Mouse (Mus musculus) hindbrain, embryonic 15.5 days (tissue): Measurements from ENCODE around the gene Slc44a5. TPM values are rescaled to one million over a fixed set of nuclear protein-coding genes. Genes with fewer than 3 reads are reported as not detected.
"Not testable (repeated sequence)": the region's sequence is repeated elsewhere in the genome, so short reads cannot be mapped to it uniquely, and the experiment has no call there.

ENCODE experiments used
- ATAC-seq: fragments of 200-750 bp; cut with Nextera tagmentation; 2 replicates; pipeline ENCODE4 v1.8.0; 2017; ENCODE audit warnings: low read depth, moderate number of reproducible peaks, moderate TSS enrichment; ENCODE audit not compliant: low FRiP score
- H3K27ac ChIP-seq: fragments of 300-500 bp; sonication (generic); replicated peaks from 2 replicates; pipeline ENCODE4 v1.5.1; 2015; ENCODE audit warnings: mild to moderate bottlenecking, inconsistent platforms
- H3K27me3 ChIP-seq: fragments of 300-500 bp; sonication (generic); 2 replicates; pipeline ENCODE4 v1.6.1; 2015; ENCODE audit warnings: control low read depth, inconsistent platforms
- H3K36me3 ChIP-seq: fragments of 300-500 bp; sonication (generic); 2 replicates; pipeline ENCODE4 v1.6.1; 2015; ENCODE audit warnings: control low read depth, inconsistent platforms
- H3K4me1 ChIP-seq: fragments of 300-500 bp; sonication (generic); replicated peaks from 2 replicates; pipeline ENCODE4 v1.6.1; 2015; ENCODE audit warnings: control low read depth, inconsistent platforms
- H3K4me2 ChIP-seq: fragments of 300-500 bp; sonication (generic); 2 replicates; pipeline ENCODE4 v1.6.1; 2015; ENCODE audit warnings: moderate library complexity, mild to moderate bottlenecking, inconsistent platforms
- H3K4me3 ChIP-seq: fragments of 300-500 bp; sonication (generic); 2 replicates; pipeline ENCODE4 v1.5.1; 2015; ENCODE audit warnings: mild to moderate bottlenecking, inconsistent platforms
- H3K9ac ChIP-seq: fragments of 300-500 bp; sonication (generic); 2 replicates; pipeline ENCODE4 v1.6.1; 2015; ENCODE audit warnings: inconsistent platforms
- H3K9me3 ChIP-seq: fragments of 300-500 bp; sonication (generic); 2 replicates; pipeline ENCODE4 v1.6.1; 2016; ENCODE audit warnings: control low read depth, inconsistent platforms
- WGBS: fragments of 180-500 bp; shearing (Covaris S2); methylation state at CpG from one replicate; pipeline ENCODE4 v1.1.7; 2015; 5-methylcytosine and 5-hydroxymethylcytosine counted together
- polyA plus RNA-seq: library from polyadenylated mRNA; unstranded; fragments of >200 nt; fragmentation: Nextera tagmentation; extraction: Ambion mirVana; gene quantifications from 2 replicates; pipeline ENCODE4 v1.2.1, GENCODE M21; 2015

Gene Slc44a5
- polyA plus RNA-seq, 1 experiment from 2014 or later: 9.6 TPM

GRCm38 (mm10) chr3:154141346-154141745 lies 168.1 kb downstream of the Slc44a5 start:
- 0 out of 2 replicates have a peak, but pooled peaks cover 8% of the 10 kb centered on the region for H3K4me1 ChIP-seq
- no peaks in the 10 kb centered on the region for H3K9me3 ChIP-seq
- H3K9ac ChIP-seq: no peak overlapping the region
- H3K27me3 ChIP-seq: no peaks in the 10 kb centered on the region
- no peak for ATAC-seq
- WGBS: 71% methylated on average over 4 of the region's 4 CpGs
- no peak overlapping the region for H3K4me2 ChIP-seq
- no peak overlapping the region for H3K27ac ChIP-seq
- no peaks in the 10 kb centered on the region for H3K36me3 ChIP-seq
- H3K4me3 ChIP-seq: no peak overlapping the region

DNA sequence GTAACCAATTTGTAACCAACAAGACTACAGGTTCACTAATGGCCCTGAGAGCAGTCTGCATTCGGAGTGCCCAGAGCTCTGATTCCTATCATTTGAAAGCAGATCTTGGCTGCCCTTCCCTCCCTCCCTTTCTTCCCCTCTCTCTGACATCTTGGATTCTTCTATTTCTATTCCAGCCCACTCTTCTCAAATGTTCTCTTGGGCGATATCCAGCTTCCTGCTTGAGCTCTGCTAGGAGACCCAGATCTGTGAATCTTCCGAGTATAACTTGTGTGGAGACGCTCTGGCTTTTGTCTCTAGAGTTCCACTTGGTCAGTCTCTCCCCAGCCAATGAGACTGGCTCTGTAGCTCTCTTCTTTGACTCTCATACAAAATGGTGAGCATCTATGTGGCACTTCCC lies 169.4 kb downstream of the Slc44a5 start:
- H3K27me3 ChIP-seq: no peaks in the 10 kb centered on the region
- no peak for ATAC-seq
- 86% methylated on average over 4 of the region's 4 CpGs for WGBS
- H3K9me3 ChIP-seq: no peaks in the 10 kb centered on the region
- 0 out of 2 replicates have a peak, but pooled peaks cover 8% of the 10 kb centered on the region for H3K4me1 ChIP-seq
- no peak overlapping the region for H3K4me2 ChIP-seq
- H3K4me3 ChIP-seq: no peak overlapping the region
- H3K36me3 ChIP-seq: no peaks in the 10 kb centered on the region
- H3K27ac ChIP-seq: no peak overlapping the region
- no peak overlapping the region for H3K9ac ChIP-seq

DNA sequence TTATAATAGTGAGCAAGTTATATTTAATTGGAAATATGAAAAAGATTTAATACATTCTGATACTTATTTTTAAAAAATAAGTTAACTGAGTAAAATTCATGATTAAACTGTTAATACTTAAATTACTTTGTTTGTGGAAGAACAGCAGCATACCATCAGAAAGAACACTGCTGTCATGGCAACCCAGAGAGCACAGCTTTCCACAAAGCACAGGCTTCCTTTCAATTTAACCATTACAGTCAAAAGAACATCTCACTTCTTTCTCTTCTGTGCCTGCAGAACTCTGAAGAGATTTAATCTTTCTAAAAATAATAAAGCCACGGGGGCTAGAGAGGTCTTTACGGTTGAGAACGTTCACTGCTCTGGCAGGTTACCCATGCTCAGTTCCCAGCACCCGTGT lies 172.5 kb downstream of the Slc44a5 start:
- Histone ChIP-seq H3K27me3 (no peaks in the 10 kb centered on the region), H3K36me3 (no peaks in the 10 kb centered on the region), H3K27ac (no peak overlapping the region), H3K4me2 (no peak overlapping the region), H3K4me1 (0 out of 2 replicates have a peak, but pooled peaks cover 8% of the 10 kb centered on the region), H3K4me3 (no peak overlapping the region), H3K9me3 (no peaks in the 10 kb centered on the region), H3K9ac (no peak overlapping the region)
- 51% methylated on average over 4 of the region's 4 CpGs for WGBS
- no peak for ATAC-seq

- no peaks in the 10 kb centered on the region for H3K36me3 ChIP-seq
- H3K27ac ChIP-seq: no peak overlapping the region
- no peak overlapping the region for H3K9ac ChIP-seq
- H3K27me3 ChIP-seq: no peaks in the 10 kb centered on the region
- no peaks in the 10 kb centered on the region for H3K9me3 ChIP-seq
- H3K4me3 ChIP-seq: no peak overlapping the region
- H3K4me2 ChIP-seq: no peak overlapping the region
- ATAC-seq: no peak
- 0 out of 2 replicates have a peak, but pooled peaks cover 8% of the 10 kb centered on the region for H3K4me1 ChIP-seq
- 86% methylated on average over 4 of the region's 4 CpGs for WGBS
Measured at GRCm38 (mm10) chr3:154149778-154150177, 176.5 kb downstream of the Slc44a5 start.

GRCm38 (mm10) chr3:154153541-154153940 lies 180.3 kb downstream of the Slc44a5 start:
- H3K27ac ChIP-seq, H3K9ac ChIP-seq, H3K27me3 ChIP-seq, H3K4me1 ChIP-seq, H3K36me3 ChIP-seq, H3K4me3 ChIP-seq, H3K9me3 ChIP-seq, ATAC-seq, H3K4me2 ChIP-seq: not testable (repeated sequence)
- WGBS: 84% methylated on average over 3 of the region's 3 CpGs

GRCm38 (mm10) chr3:154165882-154166281 lies 192.6 kb downstream of the Slc44a5 start:
- Histone ChIP-seq H3K9ac (no peak overlapping the region), H3K4me3 (no peak overlapping the region), H3K27ac (no peak overlapping the region), H3K4me2 (no peak overlapping the region), H3K36me3 (no peaks in the 10 kb centered on the region), H3K27me3 (no peaks in the 10 kb centered on the region), H3K9me3 (no peaks in the 10 kb centered on the region), H3K4me1 (no peaks in the 10 kb centered on the region; the same call in 1 of the 2 replicates)
- no peak for ATAC-seq
- 84% methylated on average over 4 of the region's 4 CpGs for WGBS

GRCm38 (mm10) chr3:154171881-154172592 lies 198.8 kb downstream of the Slc44a5 start:
- Histone ChIP-seq H3K9me3 (no peaks in the 10 kb centered on the region), H3K36me3 (no peaks in the 10 kb centered on the region), H3K9ac (no peak overlapping the region), H3K4me3 (no peak overlapping the region), H3K27ac (peak overlapping the region; percentile 56), H3K4me1 (peaks cover 7% of the 10 kb centered on the region), H3K27me3 (no peaks in the 10 kb centered on the region), H3K4me2 (no peak overlapping the region)
- peak; percentile 76 for ATAC-seq
- WGBS: 49% methylated on average over 10 of the region's 10 CpGs

- no peak for ATAC-seq
- no peak overlapping the region for H3K9ac ChIP-seq
- WGBS: 71% methylated on average over 5 of the region's 5 CpGs
- no peaks in the 10 kb centered on the region for H3K36me3 ChIP-seq
- H3K4me1 ChIP-seq: peaks cover 7% of the 10 kb centered on the region
- no peak overlapping the region for H3K4me3 ChIP-seq
- H3K27ac ChIP-seq: no peak overlapping the region
- no peaks in the 10 kb centered on the region for H3K9me3 ChIP-seq
- no peaks in the 10 kb centered on the region for H3K27me3 ChIP-seq
- H3K4me2 ChIP-seq: no peak overlapping the region
Measured at GRCm38 (mm10) chr3:154172593-154172965, 199.3 kb downstream of the Slc44a5 start.

DNA sequence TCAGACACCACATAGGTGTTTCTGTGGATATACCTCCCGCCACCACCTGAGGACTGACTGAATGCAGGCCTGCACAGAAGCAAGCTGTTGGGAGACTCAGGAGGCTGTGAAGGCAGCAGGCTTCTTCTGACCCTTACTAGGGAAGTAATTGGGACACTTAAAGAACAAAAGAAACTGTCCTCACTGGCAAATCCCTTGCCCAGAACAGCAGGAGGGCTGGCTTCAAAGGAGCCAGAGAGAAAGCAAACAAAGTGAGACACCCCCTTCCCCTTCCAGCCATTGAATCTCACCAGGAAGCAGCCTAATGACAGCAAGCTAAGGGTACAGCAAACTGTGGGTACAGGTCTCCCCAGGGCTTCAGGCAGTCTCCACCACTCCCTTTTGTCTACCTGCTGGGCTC lies 200.3 kb downstream of the Slc44a5 start:
- no peak overlapping the region for H3K27ac ChIP-seq
- WGBS: 47% methylated on average over 1 of the region's 1 CpGs
- no peak overlapping the region for H3K4me3 ChIP-seq

GRCm38 (mm10) chr3:154174031-154174430 lies 200.8 kb downstream of the Slc44a5 start:
- Histone ChIP-seq H3K4me1 (peaks cover 7% of the 10 kb centered on the region), H3K4me3 (no peak overlapping the region), H3K36me3 (no peaks in the 10 kb centered on the region), H3K9me3 (no peaks in the 10 kb centered on the region), H3K27me3 (no peaks in the 10 kb centered on the region), H3K27ac (no peak overlapping the region), H3K9ac (no peak overlapping the region), H3K4me2 (no peak overlapping the region)
- no peak for ATAC-seq
- WGBS: 50% methylated on average over 9 of the region's 9 CpGs

More for the DNA sequence above, 200.3 kb downstream of the Slc44a5 start:
- Histone ChIP-seq H3K9ac (no peak overlapping the region), H3K36me3 (no peaks in the 10 kb centered on the region), H3K4me1 (peaks cover 7% of the 10 kb centered on the region), H3K4me2 (no peak overlapping the region), H3K27me3 (no peaks in the 10 kb centered on the region), H3K9me3 (no peaks in the 10 kb centered on the region)
- no peak for ATAC-seq

DNA sequence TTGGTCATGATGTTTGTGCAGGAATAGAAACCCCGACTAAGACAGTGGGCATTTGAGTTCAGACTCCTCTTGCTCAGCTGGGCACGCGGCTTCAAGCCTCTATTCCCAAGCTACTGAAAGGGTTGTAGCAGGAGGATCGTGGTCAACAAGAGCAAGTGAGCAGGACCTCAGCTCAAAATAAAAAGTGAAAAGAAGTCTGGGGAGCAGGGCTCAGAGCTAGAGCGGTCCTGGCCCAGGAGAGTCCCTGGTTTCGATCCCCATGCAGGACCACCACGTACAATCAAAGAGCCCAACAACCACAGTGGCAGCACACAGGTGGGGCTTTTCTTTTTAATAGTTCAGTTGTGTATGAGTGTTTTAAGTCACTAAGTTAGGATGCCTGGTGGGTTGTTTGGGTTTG lies 201.5 kb downstream of the Slc44a5 start:
- Histone ChIP-seq H3K27ac (no peak overlapping the region), H3K4me2 (no peak overlapping the region), H3K9me3 (no peaks in the 10 kb centered on the region), H3K9ac (no peak overlapping the region), H3K4me3 (no peak overlapping the region), H3K4me1 (peaks cover 7% of the 10 kb centered on the region), H3K36me3 (no peaks in the 10 kb centered on the region), H3K27me3 (no peaks in the 10 kb centered on the region)
- ATAC-seq: no peak
- WGBS: 88% methylated on average over 7 of the region's 7 CpGs

DNA sequence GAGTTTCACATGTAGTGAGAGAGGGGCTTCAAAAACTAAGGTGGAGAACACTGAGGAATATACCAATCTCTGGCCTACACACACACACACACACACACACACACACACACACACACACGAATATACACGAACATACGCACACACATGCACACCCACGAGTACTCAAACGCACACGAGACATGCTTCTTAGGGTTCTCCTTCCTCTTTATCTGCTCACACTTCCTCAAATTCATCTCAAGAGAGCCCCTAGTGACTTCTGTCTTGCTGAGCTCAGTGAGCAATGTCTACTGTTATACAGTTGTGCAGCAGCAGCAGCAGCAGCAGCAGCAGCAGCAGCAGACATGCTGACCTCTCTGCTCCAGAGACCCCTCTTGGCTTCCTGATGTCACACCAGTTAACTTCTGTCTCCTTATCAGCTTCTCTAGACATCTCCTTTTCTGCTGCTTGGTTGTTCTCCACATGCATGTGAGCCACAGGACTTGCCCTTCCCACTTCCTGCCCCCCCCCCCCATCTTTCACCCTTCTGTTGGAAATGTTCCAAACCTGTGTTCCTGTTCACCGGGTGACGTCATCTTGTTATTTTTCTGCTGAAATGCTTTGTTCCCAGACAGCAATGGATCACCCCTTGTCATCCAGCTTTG lies 204.5 kb downstream of the Slc44a5 start:
- no peaks in the 10 kb centered on the region for H3K9me3 ChIP-seq
- H3K4me3 ChIP-seq: no peak overlapping the region
- no peak overlapping the region for H3K27ac ChIP-seq
- no peaks in the 10 kb centered on the region for H3K4me1 ChIP-seq
- 78% methylated on average over 8 of the region's 8 CpGs for WGBS
- H3K9ac ChIP-seq: no peak overlapping the region
- no peaks in the 10 kb centered on the region for H3K27me3 ChIP-seq
- ATAC-seq: no peak
- H3K4me2 ChIP-seq: no peak overlapping the region
- H3K36me3 ChIP-seq: no peaks in the 10 kb centered on the region
